Mouse (Mus musculus): ENCODE data around the gene Tnfsf13. TPM values are rescaled to one million over a fixed set of nuclear protein-coding genes. Genes with fewer than 3 reads are reported as not detected.

The Tnfsf13 gene
- total RNA-seq, 1 experiment: 8.6 TPM

- Histone ChIP-seq H3K36me3 (ENCODE audit: control insufficient read depth, insufficient read depth, low read length, poor library complexity, severe bottlenecking) (no peaks in the 10 kb centered on the region), H3K4me3 (ENCODE audit: insufficient read depth in 1 of 2, low read depth in 1 of 2, low read length in 2 of 2, poor library complexity in 1 of 2, severe bottlenecking in 1 of 2) (no peak overlapping the region), H3K9ac (ENCODE audit: insufficient read depth, low read depth, low read length, poor library complexity, severe bottlenecking) (peak overlapping the region; percentile 12; the same call in 1 of the 2 replicates), H3K27ac (ENCODE audit: insufficient read depth, low read depth, low read length, poor library complexity, severe bottlenecking) (peak overlapping the region; percentile 98; the same call in 1 of the 2 replicates), H3K9me3 (ENCODE audit: control insufficient read depth, insufficient read depth, low read depth, low read length) (no peaks in the 10 kb centered on the region), H3K4me1 (ENCODE audit: control insufficient read depth in 2 of 2, insufficient read depth in 2 of 2, low read length in 2 of 2, poor library complexity in 1 of 2) (peaks cover 16 to 21% of the 10 kb centered on the region in 2 experiments)
- no peak for TF ChIP-seq ZNF384 (IDR thresholded peaks at IDR 0.05; ENCODE audit: low read depth, low read length)
- no peak for TF ChIP-seq HCFC1 (IDR thresholded peaks at IDR 0.05; ENCODE audit: borderline replicate concordance, insufficient read depth, low read length)
- TF ChIP-seq ZC3H11A (IDR thresholded peaks at IDR 0.05; ENCODE audit: borderline replicate concordance, low read depth, low read length): no peak
- TF ChIP-seq MAFK (IDR thresholded peaks at IDR 0.05; ENCODE audit: insufficient read depth, low read depth, low read length): no peak
- TF ChIP-seq CHD2 (IDR thresholded peaks at IDR 0.05; ENCODE audit: low read depth, low read length): no peak
- no peak for DNase-seq (ENCODE audit: low read depth, low spot score)
- in situ Hi-C loops (cut with MboI; ENCODE audit: low sequenced_read_pairs in 2 of 2, unreplicated experiment in 2 of 2): loop anchor here in 1 of 2 experiments (10.0 kb wide), 1 partner anchor 56 kb away; the partner anchor contains the start of gene Sox15
These were observed 25.5 kb upstream of the Tnfsf13 start for GRCm38 (mm10) chr11:69711082-69711481.

- in situ Hi-C loops (cut with MboI; ENCODE audit: low sequenced_read_pairs in 2 of 2, unreplicated experiment in 2 of 2): loop anchor here in 1 of 2 experiments (10.0 kb wide), 1 partner anchor 56 kb away; the partner anchor contains the start of gene Sox15
- H3K9me3 ChIP-seq (ENCODE audit: control insufficient read depth, insufficient read depth, low read depth, low read length): no peaks in the 10 kb centered on the region
- no peak overlapping the region for H3K4me3 ChIP-seq (ENCODE audit: insufficient read depth in 1 of 2, low read depth in 1 of 2, low read length in 2 of 2, poor library complexity in 1 of 2, severe bottlenecking in 1 of 2)
- H3K9ac ChIP-seq (ENCODE audit: insufficient read depth, low read depth, low read length, poor library complexity, severe bottlenecking): peak overlapping the region; percentile 63; the same call in 1 of the 2 replicates
- DNase-seq (ENCODE audit: low read depth, low spot score): no peak
- H3K36me3 ChIP-seq (ENCODE audit: control insufficient read depth, insufficient read depth, low read length, poor library complexity, severe bottlenecking): no peaks in the 10 kb centered on the region
- TF ChIP-seq CHD2 (IDR thresholded peaks at IDR 0.05; ENCODE audit: low read depth, low read length) (no peak), ZC3H11A (IDR thresholded peaks at IDR 0.05; ENCODE audit: borderline replicate concordance, low read depth, low read length) (no peak), MAFK (IDR thresholded peaks at IDR 0.05; ENCODE audit: insufficient read depth, low read depth, low read length) (no peak), ZNF384 (IDR thresholded peaks at IDR 0.05; ENCODE audit: low read depth, low read length) (no peak), HCFC1 (IDR thresholded peaks at IDR 0.05; ENCODE audit: borderline replicate concordance, insufficient read depth, low read length) (no peak)
- peak overlapping the region; percentile 98 for H3K27ac ChIP-seq (ENCODE audit: insufficient read depth, low read depth, low read length, poor library complexity, severe bottlenecking)
- H3K4me1 ChIP-seq (ENCODE audit: control insufficient read depth in 2 of 2, insufficient read depth in 2 of 2, low read length in 2 of 2, poor library complexity in 1 of 2): peaks cover 16 to 21% of the 10 kb centered on the region in 2 experiments
These were observed 24.9 kb upstream of the Tnfsf13 start for GRCm38 (mm10) chr11:69710470-69710869.

- H3K4me3 ChIP-seq (ENCODE audit: insufficient read depth in 1 of 2, low read depth in 1 of 2, low read length in 2 of 2, poor library complexity in 1 of 2, severe bottlenecking in 1 of 2): no peak overlapping the region; a peak in 1 of 4 replicates
- no peaks in the 10 kb centered on the region for H3K36me3 ChIP-seq (ENCODE audit: control insufficient read depth, insufficient read depth, low read length, poor library complexity, severe bottlenecking)
- peaks cover 20 to 25% of the 10 kb centered on the region in 2 experiments for H3K4me1 ChIP-seq (ENCODE audit: control insufficient read depth in 2 of 2, insufficient read depth in 2 of 2, low read length in 2 of 2, poor library complexity in 1 of 2)
- peak overlapping the region; percentile 63; the same call in 1 of the 2 replicates for H3K9ac ChIP-seq (ENCODE audit: insufficient read depth, low read depth, low read length, poor library complexity, severe bottlenecking)
- H3K9me3 ChIP-seq (ENCODE audit: control insufficient read depth, insufficient read depth, low read depth, low read length): no peaks in the 10 kb centered on the region
- H3K27ac ChIP-seq (ENCODE audit: insufficient read depth, low read depth, low read length, poor library complexity, severe bottlenecking): peak overlapping the region; percentile 98
- DNase-seq (ENCODE audit: low read depth, low spot score): no peak
- in situ Hi-C loops (cut with MboI; ENCODE audit: low sequenced_read_pairs in 2 of 2, unreplicated experiment in 2 of 2): loop anchor here in 1 of 2 experiments (10.0 kb wide), 1 partner anchor 55 kb away; the partner anchor contains the start of gene Sox15
- TF ChIP-seq MAFK (IDR thresholded peaks at IDR 0.05; ENCODE audit: insufficient read depth, low read depth, low read length) (no peak), HCFC1 (IDR thresholded peaks at IDR 0.05; ENCODE audit: borderline replicate concordance, insufficient read depth, low read length) (no peak)
These were observed 24.2 kb upstream of the Tnfsf13 start for GRCm38 (mm10) chr11:69709554-69710446.

- TF ChIP-seq MAFK (IDR thresholded peaks at IDR 0.05; ENCODE audit: insufficient read depth, low read depth, low read length) (no peak), ZC3H11A (IDR thresholded peaks at IDR 0.05; ENCODE audit: borderline replicate concordance, low read depth, low read length) (no peak), HCFC1 (IDR thresholded peaks at IDR 0.05; ENCODE audit: borderline replicate concordance, insufficient read depth, low read length) (no peak), CHD2 (IDR thresholded peaks at IDR 0.05; ENCODE audit: low read depth, low read length) (no peak), ZNF384 (IDR thresholded peaks at IDR 0.05; ENCODE audit: low read depth, low read length) (no peak)
- no peak for DNase-seq (ENCODE audit: low read depth, low spot score)
- H3K9me3 ChIP-seq (ENCODE audit: control insufficient read depth, insufficient read depth, low read depth, low read length): no peaks in the 10 kb centered on the region
- H3K4me3 ChIP-seq (ENCODE audit: insufficient read depth in 1 of 2, low read depth in 1 of 2, low read length in 2 of 2, poor library complexity in 1 of 2, severe bottlenecking in 1 of 2): no peak overlapping the region
- H3K9ac ChIP-seq (ENCODE audit: insufficient read depth, low read depth, low read length, poor library complexity, severe bottlenecking): peak overlapping the region; percentile 63
- in situ Hi-C loops (cut with MboI; ENCODE audit: low sequenced_read_pairs in 2 of 2, unreplicated experiment in 2 of 2): no loop called here
- no peaks in the 10 kb centered on the region for H3K36me3 ChIP-seq (ENCODE audit: control insufficient read depth, insufficient read depth, low read length, poor library complexity, severe bottlenecking)
- H3K4me1 ChIP-seq (ENCODE audit: control insufficient read depth in 2 of 2, insufficient read depth in 2 of 2, low read length in 2 of 2, poor library complexity in 1 of 2): peaks cover 20 to 26% of the 10 kb centered on the region in 2 experiments
- peak overlapping the region; percentile 98 for H3K27ac ChIP-seq (ENCODE audit: insufficient read depth, low read depth, low read length, poor library complexity, severe bottlenecking)
These were observed 23.2 kb upstream of the Tnfsf13 start for GRCm38 (mm10) chr11:69708614-69709265.
